Mouse (Mus musculus) heart, adult 2 months (tissue): ENCODE measurements around the gene Prpf31.

Experiments used
- EP300 ChIP-seq: fragments of 200-500 bp; IDR thresholded peaks from 2 replicates; pipeline ENCODE4 v1.6.1; 2011; ENCODE audit warnings: low read depth, low read length, control low read depth; ENCODE audit not compliant: insufficient read depth
- POLR2A ChIP-seq: fragments of 200-500 bp; IDR thresholded peaks from 2 replicates; pipeline ENCODE4 v1.6.1; 2011; ENCODE audit warnings: mild to moderate bottlenecking, low read depth, low read length, control low read depth; ENCODE audit not compliant: insufficient read depth

- TF ChIP-seq EP300 (no peak), POLR2A (no peak)
Measured at GRCm38 (mm10) chr7:3585763-3586162, 44.0 kb upstream of the Prpf31 start.
